In the genomic region with DNA sequence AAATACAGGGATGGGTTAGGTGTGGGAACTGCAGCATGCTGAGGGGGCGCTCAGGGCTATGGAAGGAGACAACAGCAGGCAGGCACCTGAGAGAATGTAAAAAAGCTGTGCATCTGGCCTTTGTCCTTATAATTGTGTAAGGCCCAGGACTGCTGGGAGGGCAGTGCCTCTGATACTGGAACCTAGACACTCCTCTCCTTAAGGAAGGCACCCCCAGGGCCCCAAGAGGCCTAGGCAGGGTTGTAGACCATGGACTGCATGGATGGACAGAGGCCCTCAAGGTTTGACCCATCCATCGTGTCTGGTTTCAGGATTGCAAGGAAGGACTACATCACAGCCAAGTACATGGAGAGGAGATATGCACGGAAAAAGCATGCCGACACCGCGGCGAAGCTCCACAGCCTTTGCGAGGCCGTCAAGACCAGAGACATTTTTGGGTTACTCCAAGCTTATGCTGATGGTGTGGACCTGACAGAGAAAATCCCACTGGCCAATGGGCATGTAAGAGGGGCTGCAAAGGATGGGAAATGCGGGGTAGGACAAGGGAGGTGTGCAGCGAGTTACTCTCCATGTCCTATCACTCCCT, we compare ENCODE assay signal across 26 mouse cellular contexts.
"Had no signal": no experiment of that assay in that cellular context is flagged by ENCODE, and none has a peak within 500 bp of the region (broad histone marks: within the 10 kb centered on the region; RNA-seq: fewer than 3 reads in every experiment).

No protein-coding gene starts in this region.

- H3K9ac ChIP-seq: forebrain, postnatal 0 days; heart, embryonic 12.5 days; hindbrain, embryonic 12.5 days; hindbrain, embryonic 14.5 days; kidney, embryonic 15.5 days; limb, embryonic 13.5 days; limb, embryonic 15.5 days; liver, embryonic 12.5 days had no signal

- ATAC-seq: forebrain, postnatal 0 days; hindbrain, embryonic 16.5 days; inflammation-experienced regulatory T-cells, adult 6 months; liver, embryonic 12.5 days had no signal

- H3K9me3 ChIP-seq: heart, embryonic 10.5 days; heart, embryonic 12.5 days; hindbrain, embryonic 10.5 days; hindbrain, embryonic 12.5 days; kidney, embryonic 15.5 days; limb, embryonic 13.5 days; limb, embryonic 15.5 days; liver, embryonic 12.5 days had no signal

- DNase-seq: forebrain, postnatal 0 days; gastrocnemius, postnatal 14 days; gastrocnemius, postnatal 36 days; heart, adult 18-20 months; heart, postnatal 10 days; heart, postnatal 4 days; kidney, adult 11 months; kidney, adult 2 months; kidney, adult 9 months; kidney, postnatal 14 days; kidney, postnatal 36 days; layer of hippocampus, adult 9-11 months; layer of hippocampus, postnatal 36 days; left cerebral cortex, postnatal 4 days had no signal

- H3K4me3 ChIP-seq: heart, embryonic 10.5 days; heart, embryonic 12.5 days; hindbrain, embryonic 10.5 days; hindbrain, embryonic 12.5 days; kidney, embryonic 15.5 days; limb, embryonic 13.5 days; limb, embryonic 15.5 days; liver, embryonic 12.5 days had no signal

- H3K4me2 ChIP-seq: heart, embryonic 12.5 days; hindbrain, embryonic 12.5 days; hindbrain, embryonic 14.5 days; kidney, embryonic 15.5 days; limb, embryonic 13.5 days; limb, embryonic 15.5 days; liver, embryonic 12.5 days had no signal

- H3K4me1 ChIP-seq: hindbrain, embryonic 10.5 days; hindbrain, embryonic 12.5 days; limb, embryonic 13.5 days; limb, embryonic 15.5 days; liver, embryonic 12.5 days had no signal

- H3K27me3 ChIP-seq: heart, embryonic 12.5 days; hindbrain, embryonic 12.5 days; kidney, embryonic 15.5 days; limb, embryonic 13.5 days; limb, embryonic 15.5 days; liver, embryonic 12.5 days had no signal

- H3K27ac ChIP-seq: heart, embryonic 10.5 days; hindbrain, embryonic 10.5 days; hindbrain, embryonic 12.5 days; hindbrain, embryonic 14.5 days; kidney, embryonic 15.5 days; kidney, postnatal 0 days; limb, embryonic 13.5 days; limb, embryonic 15.5 days; liver, embryonic 12.5 days had no signal
